Mouse (Mus musculus): ENCODE measurements around the gene Arid1b.

DNA sequence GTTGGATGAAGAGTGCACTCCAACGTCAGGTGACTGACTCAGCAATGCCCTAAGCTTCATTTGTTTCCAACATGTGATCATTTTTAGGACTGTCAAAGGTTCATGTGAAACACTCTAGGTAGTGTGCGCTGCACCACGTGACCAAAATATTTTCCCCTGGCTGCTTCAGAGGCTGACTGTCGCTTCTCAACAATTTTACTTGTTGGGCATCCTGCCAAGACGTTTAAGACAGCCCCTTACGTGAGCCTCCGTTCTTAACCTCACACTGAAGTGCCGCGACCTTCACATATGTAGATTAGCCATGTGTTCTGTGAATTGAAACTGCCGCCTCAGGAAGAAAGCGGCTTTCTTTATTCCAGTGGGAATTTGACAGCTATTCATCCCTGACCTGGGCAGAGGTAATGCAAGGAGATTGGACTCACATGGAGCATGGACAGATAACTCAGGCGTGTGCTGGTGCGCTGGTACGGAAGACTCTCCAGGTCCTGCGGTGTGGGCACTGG, 13.1 kb downstream of the Arid1b start:
- no peak for TF ChIP-seq POLR2A (IDR thresholded peaks at IDR 0.05; ENCODE audit: borderline replicate concordance, extremely low read depth, insufficient read depth, insufficient read length, poor library complexity, severe bottlenecking)
- TF ChIP-seq CTCF (IDR thresholded peaks at IDR 0.05; ENCODE audit: borderline replicate concordance, extremely low read depth, insufficient read depth, insufficient read length): no peak
